Mouse (Mus musculus) T-helper 1 cell (primary cell): ENCODE measurements at regions not wholly inside any gene's neighbourhood (a gene's known extent, or its start where the extent isn't known, plus 50 kb on each side); places are given as distances from the start of the nearest gene placed in this dataset.

Experiments
- in situ Hi-C: fragments of 300-600 bp; cut with MboI, MseI; formaldehyde crosslinking; loops from one replicate; pipeline ENCODE4 v1.15.1; 2025; ENCODE audit warnings: high pct_unique_total_duplicates

DNA sequence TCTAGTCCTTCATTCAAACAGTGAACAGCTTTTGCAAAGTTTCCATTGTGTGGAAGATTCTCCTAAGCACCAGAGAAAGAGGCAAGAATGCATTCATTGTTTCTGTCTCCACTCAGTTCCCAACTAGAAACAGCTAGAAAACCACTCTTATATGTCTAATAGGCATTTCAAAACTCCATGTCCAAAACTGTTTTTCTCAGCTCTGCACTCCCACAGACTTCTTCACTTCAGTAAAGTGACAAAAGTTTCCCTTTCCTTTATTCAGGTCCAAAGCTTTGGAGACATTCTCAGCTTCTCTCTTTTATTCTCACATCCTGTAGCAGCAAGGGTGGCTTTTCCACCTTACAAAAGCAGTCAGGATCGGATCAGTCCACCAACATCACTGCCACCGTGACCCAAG is 166.0 kb downstream of the Mreg start:
- in situ Hi-C loops: no loop called here

DNA sequence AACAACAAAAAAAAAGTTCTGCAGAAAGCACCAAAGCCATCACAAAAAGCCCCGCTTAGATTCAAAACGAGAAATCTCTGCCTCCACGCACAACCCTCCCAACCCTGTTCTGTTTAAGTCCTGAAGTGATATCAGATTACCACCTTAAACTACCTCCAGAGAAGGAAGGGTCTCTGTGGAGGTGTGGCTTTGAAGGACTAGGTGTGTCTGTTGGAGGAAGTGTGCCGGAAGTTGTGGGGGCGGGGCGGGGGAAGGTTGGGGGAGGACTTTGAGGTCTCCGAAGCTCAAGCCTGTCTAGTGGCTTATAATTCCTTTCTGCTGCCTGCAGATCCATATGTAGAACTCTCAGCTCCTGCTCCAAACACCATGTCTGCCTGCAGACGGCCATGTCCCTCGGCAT is 173.6 kb downstream of the Mreg start:
- in situ Hi-C loops: no loop called here

DNA sequence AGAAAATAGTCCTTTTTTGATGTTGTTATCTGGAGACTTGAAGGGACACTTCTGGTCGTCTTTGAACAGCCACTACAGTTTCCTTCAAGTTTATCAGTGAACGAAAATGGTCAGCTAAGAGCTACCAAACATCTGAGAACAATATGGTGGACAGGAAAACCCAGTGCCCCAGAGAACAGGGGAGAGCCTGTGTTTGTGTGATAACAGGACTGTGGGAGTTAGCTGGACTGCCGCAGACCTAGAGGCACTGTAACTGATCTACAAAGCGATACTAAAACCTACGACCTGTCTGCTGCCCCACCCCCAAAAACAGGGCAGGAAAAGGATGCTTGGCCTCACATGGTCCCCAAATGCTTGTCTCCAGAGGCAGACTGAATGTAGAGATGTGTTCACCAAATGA is 175.5 kb downstream of the Mreg start:
- in situ Hi-C loops: no loop called here

DNA sequence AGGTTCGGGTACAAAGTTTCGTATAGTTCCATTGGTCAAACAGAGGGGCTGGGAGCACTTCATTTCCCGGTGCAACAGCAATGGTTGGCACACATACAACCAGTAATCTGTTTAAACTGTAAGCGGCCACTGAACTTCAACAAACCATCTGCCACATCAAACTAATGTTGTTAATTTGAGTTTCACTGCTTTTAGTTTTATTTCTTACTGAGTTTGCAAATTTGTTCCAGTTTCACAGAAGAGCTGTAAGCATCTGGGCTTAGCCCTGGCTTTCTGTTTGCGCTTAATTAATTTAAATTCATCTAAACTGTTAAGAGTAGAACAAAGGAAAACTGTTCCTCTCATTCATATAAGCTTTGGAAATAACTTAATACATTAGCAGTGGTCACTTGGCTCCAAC is 176.0 kb downstream of the Mreg start:
- in situ Hi-C loops: no loop called here

DNA sequence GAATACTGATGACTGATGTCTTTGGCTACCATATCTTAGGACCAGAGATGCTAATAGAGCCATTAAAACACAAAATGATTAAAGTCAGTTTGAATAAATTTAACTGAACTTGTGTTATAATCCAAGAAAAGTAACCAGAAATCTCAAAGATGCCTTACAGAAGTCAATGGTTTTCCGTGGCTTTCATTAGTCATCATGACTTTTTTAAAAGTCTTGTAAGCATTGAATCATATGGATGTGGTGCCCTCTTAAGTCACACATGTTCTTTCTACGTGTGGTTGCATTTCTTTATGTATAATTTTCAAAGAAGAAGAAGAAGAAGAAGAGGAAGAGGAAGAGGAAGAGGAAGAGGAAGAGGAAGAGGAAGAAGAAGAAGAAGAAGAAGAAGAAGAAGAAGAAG is 178.2 kb downstream of the Mreg start:
- in situ Hi-C loops: no loop called here

DNA sequence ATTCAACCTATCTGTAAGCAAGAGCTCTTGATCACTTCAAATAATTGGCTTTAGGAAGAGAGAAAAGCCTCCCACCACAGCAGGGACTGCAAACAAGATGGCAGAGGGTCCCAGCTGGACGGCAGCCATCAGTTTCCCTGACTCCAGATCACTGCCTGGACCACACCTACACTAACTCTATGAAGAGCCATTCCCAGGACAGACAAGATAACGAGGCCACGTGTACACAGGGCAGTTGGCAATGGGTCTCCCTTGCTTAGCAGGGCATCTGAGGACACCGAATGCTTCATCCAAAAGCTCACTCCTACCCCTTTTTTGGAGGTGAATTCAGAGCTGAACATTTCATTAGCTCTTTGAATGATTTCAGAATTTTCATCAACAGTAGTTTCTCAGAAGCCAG is 179.9 kb downstream of the Mreg start:
- in situ Hi-C loops: no loop called here

DNA sequence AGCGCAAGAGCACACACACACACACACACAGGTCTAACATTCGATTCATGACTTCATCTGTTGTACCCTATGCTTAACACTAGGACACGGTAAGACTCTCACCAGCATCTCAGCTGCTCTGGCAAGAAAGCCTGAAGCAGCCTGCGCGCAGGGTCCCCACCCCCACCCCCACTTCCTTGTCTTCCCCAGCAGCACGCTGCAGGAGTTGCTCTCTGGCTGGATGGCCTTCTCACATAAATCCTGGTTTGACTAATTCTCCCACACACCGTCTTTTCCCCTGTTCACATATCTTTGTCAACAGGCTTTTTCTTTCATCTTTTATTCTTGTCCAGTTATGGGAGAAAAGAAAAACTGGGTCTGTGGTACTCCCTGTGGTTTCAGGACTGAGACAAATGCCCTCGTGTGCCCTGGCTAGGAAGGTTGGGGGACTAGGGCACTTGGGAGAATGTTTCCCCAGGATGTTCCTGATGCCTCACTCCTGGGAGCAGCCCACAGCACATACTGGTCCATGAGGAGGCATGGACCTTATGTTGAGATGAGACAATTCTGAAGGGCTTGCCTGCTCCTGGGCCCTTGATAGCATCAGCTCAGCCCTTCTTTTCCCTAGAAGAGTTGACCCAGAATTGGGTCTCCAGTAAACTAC is 181.2 kb downstream of the Mreg start:
- in situ Hi-C loops: no loop called here

DNA sequence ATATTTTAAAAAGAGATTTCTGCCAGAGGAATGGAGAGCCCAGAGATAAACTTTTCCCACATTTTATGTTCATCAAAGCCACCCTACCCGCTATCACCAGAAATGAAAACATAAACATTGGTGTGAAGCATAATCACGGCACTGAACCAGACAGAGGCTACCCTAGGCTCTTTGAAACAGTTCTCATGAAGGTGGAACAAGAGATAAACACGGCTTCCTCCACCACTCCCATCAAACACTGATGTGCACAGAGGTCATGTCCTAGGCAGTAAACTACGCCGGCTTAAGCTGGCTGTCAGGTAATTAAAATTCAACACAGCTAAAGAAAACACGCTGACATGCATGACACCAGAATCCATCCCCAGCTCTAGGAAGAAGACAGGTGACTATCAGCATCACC is 182.5 kb downstream of the Mreg start:
- in situ Hi-C loops: no loop called here

DNA sequence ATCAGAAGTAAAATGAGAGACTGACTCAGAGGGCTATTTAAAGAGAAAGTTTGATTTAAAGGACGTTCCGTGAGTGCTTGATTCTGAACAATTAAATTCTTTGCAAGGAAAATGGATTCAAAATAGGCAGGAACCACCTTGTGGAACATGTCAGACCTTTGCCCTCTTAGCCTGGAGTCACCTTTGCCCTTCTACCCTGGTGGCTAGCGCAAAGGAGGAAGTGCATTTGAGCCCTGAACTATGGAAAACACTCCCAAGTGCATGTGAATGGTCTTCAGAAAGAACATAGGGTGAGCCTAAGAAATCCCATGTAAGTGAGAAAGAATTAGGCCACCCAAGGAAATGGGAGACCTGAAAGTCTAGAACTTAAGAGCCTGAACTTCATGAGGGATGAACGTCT is 185.2 kb downstream of the Mreg start:
- in situ Hi-C loops: no loop called here

DNA sequence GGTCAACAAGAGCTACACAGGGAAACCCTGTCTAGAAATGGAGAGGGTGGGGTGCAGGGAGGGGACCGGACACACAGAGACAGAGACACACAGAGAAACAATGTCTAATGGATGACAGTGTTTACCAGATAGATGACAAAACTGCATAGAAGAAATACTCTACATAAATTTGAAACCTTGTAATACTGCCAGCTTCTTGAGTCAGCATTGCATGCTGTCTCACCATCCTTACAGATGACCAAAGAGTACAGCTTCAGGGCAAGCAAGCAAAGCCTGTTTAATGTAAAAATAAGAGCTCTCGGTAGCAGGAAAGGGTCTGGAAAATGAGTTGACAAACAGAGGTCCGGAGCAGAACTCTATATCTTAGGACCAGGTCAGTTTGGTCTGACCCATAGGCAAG is 189.5 kb downstream of the Mreg start:
- in situ Hi-C loops: no loop called here

DNA sequence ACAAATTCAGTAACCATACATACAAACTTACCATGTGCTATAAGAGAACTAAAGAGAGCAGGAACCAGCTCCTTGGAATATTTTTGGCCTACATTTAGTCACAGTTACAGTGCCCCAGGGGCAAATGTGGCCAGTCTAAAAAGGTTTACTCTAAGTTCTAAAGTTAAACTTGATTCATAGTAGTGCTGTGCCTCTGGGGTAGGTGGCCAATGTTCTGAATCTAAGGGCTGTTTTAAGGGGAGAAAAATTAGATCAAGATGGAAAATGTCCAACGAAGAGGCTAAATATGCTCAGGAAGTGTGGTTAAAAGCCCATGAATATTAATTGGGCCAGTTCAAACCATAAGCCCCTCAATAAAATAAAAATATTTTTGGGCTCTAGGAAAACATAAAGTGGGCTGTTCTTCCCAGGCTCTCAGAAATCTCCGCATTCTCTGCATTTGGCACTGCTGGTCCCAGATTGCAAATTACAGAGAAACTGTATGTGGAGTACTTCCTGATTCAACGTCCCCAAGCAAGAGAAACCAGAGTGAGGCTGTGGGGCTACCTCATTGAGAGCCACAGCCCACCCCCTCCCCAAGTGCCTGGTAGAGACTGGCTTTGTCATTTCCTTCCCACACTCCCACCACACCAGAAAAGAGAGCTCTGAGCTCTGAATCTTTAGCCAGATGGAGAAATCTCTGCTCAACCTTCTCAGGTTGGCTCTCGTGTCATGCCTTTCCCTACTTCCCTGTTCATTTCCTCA is 193.5 kb downstream of the Mreg start:
- in situ Hi-C loops: no loop called here

DNA sequence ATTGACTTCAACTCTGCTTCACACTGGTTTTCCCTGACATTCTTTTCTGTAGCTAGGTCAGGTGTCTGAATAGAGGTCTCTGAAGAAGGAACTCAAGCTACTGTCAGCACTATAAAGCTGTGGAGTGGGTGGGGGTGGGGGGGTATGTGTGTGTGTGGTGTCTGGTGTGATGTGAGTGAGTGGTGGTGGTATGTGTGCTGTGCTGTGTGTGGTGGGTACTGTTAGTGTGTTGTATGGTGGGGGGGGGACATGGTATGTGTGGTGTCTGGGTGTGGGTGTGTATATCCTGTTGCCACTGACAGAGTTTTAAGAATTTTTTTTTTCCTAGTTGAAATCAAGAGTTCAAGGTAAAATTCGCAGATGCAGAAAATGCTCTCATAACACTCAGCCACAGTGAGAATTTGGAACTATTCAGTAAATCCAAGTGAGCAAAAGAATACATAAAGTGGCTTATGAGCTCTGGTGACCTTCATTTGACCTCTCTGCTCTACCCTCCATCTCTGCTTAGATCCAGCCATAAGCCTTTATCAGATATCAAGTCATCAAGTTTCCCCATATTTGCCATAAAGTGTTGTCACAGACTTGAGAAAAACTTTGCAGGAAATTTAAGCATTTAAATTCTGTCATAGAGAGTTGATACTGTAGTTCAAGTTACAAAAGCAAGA is 194.2 kb downstream of the Mreg start:
- in situ Hi-C loops: no loop called here

DNA sequence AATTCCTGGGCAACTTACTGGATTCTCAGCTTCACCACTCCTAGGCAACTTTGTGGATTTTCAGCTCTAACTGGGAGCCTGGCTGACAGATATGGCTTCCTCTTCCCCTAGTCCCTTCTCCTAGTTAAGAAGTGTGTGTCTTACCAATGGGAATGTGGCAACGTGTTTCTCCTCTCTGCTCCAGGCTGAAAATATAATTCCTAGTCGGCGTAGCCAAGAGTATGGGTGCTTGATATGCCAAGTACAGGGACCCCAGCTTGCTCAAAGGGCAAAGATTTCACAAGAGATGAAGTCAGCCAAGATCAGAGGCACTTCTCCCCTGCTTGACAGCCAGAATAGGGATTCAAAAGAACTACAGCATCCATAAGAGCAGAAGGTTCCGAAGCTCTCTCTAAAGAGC is 196.6 kb downstream of the Mreg start:
- in situ Hi-C loops: no loop called here

DNA sequence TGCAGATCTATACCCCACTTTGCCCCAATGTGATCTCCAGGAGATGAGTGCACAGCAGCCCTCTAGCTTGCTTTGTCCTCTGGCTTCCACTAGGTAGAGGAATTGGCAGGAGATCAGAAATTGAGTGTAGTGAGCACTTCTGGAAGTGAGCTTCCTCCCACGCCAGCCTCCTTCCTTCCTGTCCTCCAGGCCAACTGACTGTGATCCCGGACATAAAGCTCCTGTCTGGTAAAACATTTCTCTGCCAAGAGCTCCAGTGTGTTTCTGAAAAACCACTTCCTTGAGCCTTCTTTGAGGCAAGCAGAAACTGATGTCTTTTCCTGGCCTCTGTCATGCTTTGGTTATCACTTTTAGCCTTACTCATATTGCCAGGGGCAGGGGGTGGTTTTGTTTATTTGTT is 197.5 kb downstream of the Mreg start:
- in situ Hi-C loops: no loop called here

DNA sequence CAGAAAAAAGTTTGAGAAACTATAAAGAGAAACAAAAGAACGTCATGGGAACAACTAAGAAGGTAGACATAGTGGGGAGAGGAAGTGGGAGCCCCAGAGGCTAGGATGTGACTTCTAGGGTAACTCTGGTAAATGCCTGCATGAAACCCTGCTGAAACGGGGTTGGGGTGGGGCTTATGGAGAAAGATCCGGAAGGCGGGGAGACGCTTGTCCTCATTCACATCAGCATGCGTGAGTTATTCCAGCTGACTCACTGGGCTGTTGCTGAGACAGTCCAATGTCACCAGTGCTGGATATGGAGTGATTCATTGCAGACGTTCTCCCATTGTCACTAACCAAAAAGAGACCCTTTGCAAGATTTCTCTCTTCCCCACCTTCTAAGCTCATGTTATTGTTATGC is 198.2 kb downstream of the Mreg start:
- in situ Hi-C loops: no loop called here

DNA sequence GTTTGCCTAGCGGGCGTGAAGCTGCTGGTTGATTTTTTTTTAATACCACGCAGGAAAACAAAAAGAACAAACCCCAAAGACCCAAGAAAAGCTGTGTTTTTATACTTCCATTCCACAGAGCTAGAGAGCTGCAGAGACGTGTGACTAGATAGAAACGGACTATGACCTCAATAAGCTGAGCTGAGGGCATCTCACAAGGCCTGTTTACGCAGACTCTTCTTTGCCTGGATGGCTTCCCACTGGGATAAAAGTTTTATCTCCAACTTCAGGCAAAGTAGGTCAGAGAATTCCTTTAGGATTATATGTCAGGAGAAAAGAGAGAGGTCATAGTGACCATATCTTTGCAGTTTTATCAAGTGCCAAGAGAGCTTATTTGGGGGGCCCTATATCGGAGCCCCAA is 199.4 kb downstream of the Mreg start:
- in situ Hi-C loops: no loop called here

DNA sequence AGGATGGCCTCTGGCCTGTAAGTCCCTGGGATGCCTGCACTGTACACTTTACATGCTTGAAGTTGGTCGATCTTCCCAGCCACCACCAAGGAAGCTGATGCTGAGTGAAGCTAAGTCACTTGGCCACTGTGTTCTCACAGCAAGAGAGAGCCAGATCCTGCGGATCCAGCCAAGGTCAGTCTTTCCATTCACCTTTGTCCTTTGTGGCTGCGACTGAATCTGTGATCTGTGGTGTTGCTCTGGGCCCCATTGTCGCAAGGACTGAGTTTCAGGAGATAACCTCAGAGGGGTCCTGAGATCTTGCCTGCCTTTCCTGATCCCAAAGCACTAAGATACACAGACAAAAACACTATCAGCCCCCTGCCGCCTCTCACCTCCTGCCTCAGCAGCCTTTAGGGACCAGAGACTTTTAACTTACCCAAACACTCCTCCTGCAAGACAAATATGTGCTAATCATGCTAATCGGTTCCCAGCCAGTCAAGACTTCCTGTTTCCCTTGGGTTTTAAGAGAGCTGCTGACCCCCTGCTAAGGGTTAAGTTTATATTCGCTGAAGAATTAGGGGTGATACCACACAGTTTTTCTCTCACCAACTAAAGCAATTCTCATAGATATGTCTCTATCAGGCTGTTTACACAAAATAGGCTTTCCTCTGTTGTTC is 202.7 kb downstream of the Mreg start:
- in situ Hi-C loops: no loop called here

DNA sequence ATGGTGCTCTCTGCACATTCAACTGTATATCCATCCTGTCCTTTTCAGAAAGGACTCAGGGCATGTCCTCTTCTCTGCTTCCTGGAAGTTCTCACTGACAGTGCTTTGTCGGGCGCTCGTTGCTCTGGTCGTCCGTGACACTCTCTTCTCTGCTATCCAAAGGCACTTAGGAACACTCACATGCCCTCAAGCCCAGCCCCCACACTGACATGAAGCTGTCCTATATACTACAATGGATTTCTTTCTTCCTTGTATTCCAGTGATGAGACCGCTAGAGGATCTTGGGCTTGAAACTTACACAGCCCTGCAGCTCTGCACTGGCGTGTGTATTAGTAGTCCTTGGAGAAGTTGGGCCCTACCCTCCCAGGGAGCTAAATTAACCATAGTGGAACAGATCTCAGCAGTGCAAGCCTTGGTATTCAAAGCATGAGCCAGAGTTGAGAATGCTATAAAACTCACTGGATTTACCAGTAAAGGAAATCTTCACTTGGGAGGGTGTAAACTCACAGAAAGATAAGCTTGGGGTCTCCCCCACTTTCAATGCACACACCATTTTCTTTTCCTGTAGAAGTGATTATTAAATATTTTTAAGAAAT is 205.3 kb downstream of the Mreg start:
- in situ Hi-C loops: no loop called here

DNA sequence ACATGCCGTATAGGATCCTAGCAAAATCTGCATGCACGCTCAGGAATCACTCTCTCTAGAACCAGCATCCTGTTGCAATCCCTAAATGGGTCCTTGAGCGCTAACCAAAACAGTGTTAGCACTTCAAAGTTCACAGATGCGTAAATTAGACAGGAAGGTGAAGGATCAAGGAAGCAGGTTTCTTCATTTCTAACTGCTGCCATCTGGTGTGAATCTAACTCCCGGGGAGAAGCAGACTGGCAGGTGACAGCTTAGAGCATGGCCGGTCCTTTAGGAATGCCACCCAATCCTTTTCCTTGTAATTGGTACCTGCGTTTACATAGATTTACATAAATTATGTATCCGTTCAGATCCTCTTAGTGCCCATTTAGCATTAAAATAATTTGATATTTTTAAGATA is 206.2 kb downstream of the Mreg start:
- in situ Hi-C loops: no loop called here

DNA sequence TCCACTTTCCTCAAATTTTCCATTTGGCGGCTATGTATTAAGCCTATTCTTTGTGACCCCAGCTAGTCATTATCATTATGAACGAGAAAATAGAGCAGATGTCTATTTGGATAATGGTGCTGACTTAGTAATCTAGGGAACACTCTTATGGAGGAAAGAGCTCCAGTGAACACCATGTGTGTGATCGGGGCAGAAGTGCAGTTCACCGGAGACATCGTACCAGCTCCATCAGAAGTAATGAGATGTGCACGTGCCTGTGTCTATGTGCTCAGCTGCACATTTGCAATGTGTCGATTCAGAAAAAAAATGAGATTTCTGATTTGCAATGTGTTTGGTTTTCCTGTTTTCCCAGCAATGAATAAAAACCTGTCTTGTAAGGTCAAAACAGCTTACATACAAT is 206.6 kb downstream of the Mreg start:
- in situ Hi-C loops: no loop called here

DNA sequence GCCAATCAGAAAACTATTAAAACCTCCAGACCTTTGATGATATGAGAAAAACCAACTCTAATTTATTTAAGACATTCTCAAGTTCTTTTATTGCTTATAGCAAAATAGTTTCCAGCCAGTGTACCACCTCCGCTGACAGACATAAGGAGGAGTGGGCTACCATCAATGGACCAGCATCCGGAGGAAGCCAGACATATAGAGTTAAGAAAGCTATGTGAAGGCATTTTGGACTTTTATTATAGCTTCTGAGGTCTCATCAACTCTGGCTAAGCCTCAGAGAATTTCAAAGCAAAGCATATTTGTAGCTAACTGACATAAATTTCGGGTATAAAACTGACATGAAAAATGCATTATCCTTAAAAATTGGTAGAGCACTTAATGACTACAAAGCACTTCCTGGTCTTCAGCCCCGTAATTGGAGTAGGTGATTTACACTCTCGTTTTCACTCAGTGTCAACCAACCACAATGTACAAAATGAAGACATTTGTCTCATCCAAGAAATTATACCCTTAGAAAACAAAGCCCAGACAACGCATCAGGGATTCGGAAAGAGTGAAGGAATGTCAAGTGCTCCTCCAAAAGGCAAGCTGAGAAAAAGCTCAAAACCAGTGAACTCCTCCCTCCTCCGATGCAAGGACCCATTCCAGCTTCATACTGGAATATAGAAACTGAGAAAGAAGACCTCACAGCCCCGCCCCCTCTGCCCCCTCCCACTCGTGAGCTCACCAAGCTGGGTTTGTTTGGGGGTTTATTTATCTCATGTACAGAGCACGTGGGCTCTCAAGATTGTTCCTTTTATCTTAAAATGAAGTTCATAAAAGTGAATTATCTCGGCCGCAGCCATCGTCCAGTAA is 208.5 kb downstream of the Mreg start:
- in situ Hi-C loops: no loop called here
